In genomic region chr2:166574934-166575333, GRCm38 (mm10) we compare ENCODE assay signal across 8 mouse cellular contexts.
DNase-seq lines count a peak whose midpoint lies in the region; ATAC-seq and TF ChIP-seq lines count a peak whose summit lies in the region.

No protein-coding gene starts in this region.

- H3K4me1 ChIP-seq in liver, postnatal 0 days (ENCODE audit: insufficient read depth) = no peaks in the 10 kb centered on the region
- peaks cover 6% of the 10 kb centered on the region; the same call in 1 of the 2 replicates for H3K4me1 ChIP-seq in neural tube, embryonic 15.5 days

- no peak overlapping the region for H3K4me2 ChIP-seq in liver, postnatal 0 days (ENCODE audit: low read depth, low read length)
- no peak overlapping the region for H3K4me2 ChIP-seq in neural tube, embryonic 15.5 days

- H3K9ac ChIP-seq in liver, postnatal 0 days (replicated peaks) = no peak overlapping the region
- H3K9ac ChIP-seq in neural tube, embryonic 15.5 days (replicated peaks) = no peak overlapping the region

- 23% methylated on average over 7 of the region's 7 CpGs for WGBS in liver, postnatal 0 days (ENCODE audit: insufficient replicate concordance)
- 14% methylated on average over 7 of the region's 7 CpGs for WGBS in neural tube, embryonic 15.5 days

- H3K9me3 ChIP-seq in liver, postnatal 0 days (ENCODE audit: low read length) = no peaks in the 10 kb centered on the region
- H3K9me3 ChIP-seq in neural tube, embryonic 15.5 days (replicated peaks) = no peaks in the 10 kb centered on the region

- no peak for TF ChIP-seq EP300 in liver, postnatal 0 days (IDR thresholded peaks at IDR 0.05; ENCODE audit: low read depth)

- ATAC-seq in liver, postnatal 0 days = peak; percentile 50
- ATAC-seq in neural tube, embryonic 15.5 days (ENCODE audit: low FRiP score) = 0 out of 2 replicates have a peak, but pooled peaks have one; percentile 10

- peaks cover 30% of the 10 kb centered on the region for H3K36me3 ChIP-seq in liver, postnatal 0 days (replicated peaks; ENCODE audit: insufficient read depth, low read length)
- peaks cover 4% of the 10 kb centered on the region; the same call in 1 of the 2 replicates for H3K36me3 ChIP-seq in neural tube, embryonic 15.5 days

- TF ChIP-seq CTCF in liver, postnatal 0 days (IDR thresholded peaks at IDR 0.05; ENCODE audit: low read depth) = peak; percentile 93

- no peaks in the 10 kb centered on the region for H3K27me3 ChIP-seq in liver, postnatal 0 days (ENCODE audit: insufficient read depth, low read length)
- H3K27me3 ChIP-seq in neural tube, embryonic 15.5 days (replicated peaks) = no peaks in the 10 kb centered on the region

- H3K27ac ChIP-seq in liver, postnatal 0 days (ENCODE audit: low read depth) = no peak overlapping the region
- no peak overlapping the region for H3K27ac ChIP-seq in neural tube, embryonic 15.5 days (replicated peaks)

- peak; percentile 82 for DNase-seq in B cell, adult 2 months
- peak; percentile 58 for DNase-seq in Muller cell, postnatal 12 days (ENCODE audit: inconsistent ontology term)
- DNase-seq in cerebellum, adult 9-10 months = peak; percentile 63
- peak; percentile 49 to 50 for DNase-seq in frontal cortex, postnatal 25 days (ENCODE audit: low spot score in 2 of 2)
- peak; percentile 60 for DNase-seq in kidney, adult 9 months
- peak; percentile 81 for DNase-seq in liver, postnatal 0 days
- peak; percentile 58 to 61 for DNase-seq in thymus, postnatal 36 days

- H3K4me3 ChIP-seq in liver, postnatal 0 days (ENCODE audit: low read depth, low read length) = no peak overlapping the region
- no peak overlapping the region for H3K4me3 ChIP-seq in neural tube, embryonic 15.5 days (replicated peaks)
